Mouse (Mus musculus) activated CD4-positive, CD25-positive, alpha-beta regulatory T cell, adult 4 months (primary cell): ENCODE results near the gene Ppp1r14c. TPM values are rescaled to one million over a fixed set of nuclear protein-coding genes. Genes with fewer than 3 reads are reported as not detected.

Source experiments
- ATAC-seq: one replicate; pipeline ENCODE4 v1.8.0; 2017
- polyA plus RNA-seq, 2 experiments: library from polyadenylated mRNA; unstranded; fragments of 100-300 nt; shearing (Covaris generic); gene quantifications; one replicate each; pipeline ENCODE4 v1.2.1; 2017

Ppp1r14c gene
- polyA plus RNA-seq = not detected

DNA sequence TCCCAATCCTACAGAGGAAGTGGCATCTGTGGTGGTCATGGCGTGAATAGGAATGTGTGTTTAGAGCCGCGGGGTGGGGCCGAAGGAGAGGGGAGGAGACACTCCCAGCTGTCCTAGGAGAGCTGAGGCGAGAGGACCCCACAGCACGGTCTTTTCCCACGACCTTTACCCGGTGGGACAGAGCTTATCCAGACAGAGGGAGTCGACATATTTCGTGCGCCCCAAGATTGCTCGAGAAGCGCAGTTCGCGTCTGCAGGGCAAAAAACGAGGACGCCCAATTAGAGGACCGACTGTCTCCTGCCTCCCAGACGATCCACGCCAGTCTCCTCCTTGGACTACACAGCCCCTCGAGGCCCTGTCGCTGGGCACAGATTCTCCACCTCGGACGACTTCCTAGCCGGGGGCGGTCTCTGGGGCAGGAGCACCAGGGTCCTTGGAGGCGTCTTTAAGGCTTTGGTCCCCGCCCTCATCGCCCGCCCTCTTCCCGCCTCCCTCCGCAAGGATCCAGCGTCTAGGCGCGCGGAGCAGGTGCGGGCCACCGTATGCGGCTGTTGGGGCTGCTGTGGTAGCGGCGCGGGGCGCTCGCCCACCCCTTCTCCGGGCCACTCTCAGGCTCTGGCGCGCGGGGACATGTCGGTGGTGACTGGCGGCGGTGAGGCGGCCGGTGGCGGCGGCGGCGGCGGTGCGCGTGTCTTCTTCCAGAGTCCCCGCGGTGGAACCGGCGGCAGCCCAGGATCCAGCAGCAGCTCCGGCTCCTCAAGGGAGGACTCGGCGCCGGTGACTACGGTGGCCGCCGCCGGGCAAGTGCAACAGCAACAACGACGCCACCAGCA, at the start of gene Ppp1r14c:
Gene Ppp1r14c, plus strand, starts transcription at position 22 of the 834 bp plus-strand sequence.
- no peak for ATAC-seq

DNA sequence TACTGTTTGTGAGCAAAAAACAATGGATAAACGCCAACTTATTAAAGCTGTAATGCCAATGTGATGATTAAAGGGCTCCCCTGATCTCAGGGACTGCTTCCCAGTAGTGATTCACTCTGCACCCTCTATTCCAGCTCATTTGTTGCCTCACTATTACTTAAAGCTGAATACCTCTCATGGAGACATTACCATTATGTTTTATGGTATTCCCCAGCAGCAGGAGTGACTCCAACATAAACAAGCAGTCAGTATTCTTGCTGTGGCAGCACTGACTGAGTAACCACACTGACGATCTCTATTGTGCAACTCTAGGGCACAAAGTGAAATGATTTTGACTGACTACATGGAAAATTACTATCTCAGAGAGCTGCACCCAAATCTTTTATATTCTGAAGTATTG, 44.5 kb upstream of the Ppp1r14c start:
- no peak for ATAC-seq

DNA sequence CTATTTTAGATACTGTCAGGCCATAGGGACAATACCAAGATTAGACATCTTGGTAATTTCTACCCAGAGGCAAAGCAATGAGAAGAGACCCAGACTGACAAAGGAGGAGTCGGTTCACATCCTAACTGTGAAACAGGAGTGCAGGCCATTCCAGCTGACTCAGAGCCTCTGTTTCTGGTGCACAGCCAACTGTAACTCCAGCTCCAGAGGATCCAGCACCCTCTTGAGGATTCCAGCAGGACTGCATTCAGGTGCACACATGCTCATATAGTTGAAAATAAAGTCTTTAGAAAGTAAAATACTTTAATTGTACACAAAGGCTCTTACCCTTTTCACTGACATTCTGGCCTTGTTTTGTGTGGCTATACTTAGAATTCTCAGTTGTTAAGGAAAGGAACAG, 40.4 kb upstream of the Ppp1r14c start:
- ATAC-seq = no peak

DNA sequence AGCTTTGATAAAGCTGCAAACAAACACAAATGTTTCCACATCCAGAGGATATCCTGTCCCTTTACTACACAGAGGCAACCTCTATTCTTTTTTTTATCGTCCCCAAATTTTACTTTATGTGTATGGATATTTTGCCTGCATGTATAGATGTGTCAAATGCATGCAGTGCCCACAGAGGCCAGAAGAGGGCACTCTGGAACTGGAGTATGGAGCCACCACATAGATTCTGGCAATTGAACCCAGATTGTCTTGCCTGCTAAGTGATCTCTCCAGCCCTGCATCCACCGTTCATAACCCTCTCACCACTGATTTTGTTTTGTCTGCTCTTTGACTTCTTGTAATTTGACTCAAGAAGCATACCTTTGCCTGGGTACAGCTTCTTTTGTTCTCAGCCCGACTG, 33.0 kb upstream of the Ppp1r14c start:
- ATAC-seq = no peak

DNA sequence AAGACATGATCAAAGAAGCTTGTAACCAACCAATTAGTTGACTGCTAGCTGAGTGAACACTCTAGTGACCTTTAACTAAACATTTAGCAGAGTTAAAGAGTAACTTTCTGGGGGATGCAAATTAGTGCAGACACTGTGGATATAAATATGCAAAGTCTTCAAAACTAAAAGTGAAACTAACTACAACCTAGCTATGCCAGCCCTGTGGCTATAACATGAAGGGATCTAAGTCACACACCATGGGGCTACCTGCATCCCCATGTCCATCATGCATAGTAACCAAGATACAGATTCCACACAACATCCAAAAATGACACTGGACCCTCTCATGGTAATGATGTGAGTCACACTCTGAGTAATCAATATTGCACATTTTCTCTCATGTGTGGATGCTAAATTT, 31.3 kb upstream of the Ppp1r14c start:
- ATAC-seq = peak; percentile 23

DNA sequence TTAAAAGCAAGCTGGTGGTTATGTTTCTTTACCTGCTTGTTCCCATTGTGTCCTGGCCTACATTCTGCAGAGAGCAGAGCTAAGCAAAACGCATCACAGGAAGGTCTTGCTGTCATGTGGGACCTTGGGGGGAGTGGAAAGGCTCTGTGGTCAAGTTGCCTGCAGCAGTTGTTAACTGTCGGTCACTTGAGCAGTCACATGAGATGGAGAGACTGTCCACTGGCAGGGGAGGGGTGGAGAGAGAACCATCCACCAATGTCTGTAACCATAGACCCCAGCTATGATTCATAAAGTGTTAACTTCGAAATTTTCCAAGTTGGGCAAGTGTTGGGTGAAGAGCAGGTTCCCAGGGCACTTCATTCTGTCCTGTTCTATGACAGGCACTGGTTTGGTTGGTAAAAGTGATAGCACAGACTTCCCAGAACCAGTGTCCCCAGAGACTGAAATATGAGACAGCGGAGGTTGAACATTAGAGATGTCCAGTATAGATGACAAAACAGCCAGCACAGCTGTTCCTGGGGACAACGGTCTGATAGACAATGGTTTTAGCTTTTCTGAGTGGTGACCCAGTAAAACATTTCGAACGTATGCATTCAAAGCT, 29.0 kb upstream of the Ppp1r14c start:
- no peak for ATAC-seq

DNA sequence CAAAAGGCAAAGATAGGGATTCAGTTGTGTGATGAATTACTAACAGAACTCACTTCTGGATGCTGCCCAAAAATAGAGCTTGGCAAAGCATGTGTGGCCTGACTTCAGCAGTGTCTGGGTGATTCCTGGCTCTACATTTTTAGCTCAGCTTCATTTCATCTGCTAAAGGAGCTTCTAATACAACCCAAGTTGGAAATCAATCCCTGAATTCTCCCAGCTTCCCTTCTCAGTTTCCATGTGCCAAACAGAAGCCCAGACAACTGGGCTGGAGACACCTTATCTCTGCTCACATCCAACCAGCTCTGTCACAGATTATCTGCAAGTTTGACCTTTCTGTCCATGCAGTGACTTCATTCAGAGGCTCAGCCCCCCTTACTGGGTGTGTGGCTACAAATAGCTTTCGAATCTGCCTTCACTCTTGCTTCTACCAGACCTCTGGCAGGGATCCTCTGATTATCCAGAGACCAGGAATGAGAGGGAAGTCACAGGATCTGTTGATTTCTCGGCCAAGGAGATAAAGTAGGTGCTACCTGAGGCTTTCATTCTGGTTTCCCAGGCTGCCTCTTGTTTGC, 28.4 kb upstream of the Ppp1r14c start:
- ATAC-seq = no peak

DNA sequence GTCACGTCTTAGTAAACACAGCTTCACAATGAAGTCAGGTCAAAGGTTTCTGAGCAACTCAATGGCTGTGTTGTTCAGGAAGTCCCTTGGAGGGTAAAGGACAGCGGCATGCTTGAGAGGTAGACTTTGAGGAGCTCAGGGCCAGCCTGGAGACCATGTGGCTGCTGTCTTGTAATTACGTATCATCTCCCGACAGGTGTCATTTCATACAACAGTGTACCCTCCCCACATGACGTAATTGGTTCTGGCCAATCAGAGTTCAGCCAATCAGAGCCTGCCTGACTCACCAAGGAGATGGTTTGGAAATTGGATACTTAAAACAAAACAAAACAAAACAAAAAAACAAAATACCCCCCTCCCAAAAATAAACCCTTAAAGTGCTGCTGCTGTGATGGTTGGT, 20.2 kb upstream of the Ppp1r14c start:
- no peak for ATAC-seq

DNA sequence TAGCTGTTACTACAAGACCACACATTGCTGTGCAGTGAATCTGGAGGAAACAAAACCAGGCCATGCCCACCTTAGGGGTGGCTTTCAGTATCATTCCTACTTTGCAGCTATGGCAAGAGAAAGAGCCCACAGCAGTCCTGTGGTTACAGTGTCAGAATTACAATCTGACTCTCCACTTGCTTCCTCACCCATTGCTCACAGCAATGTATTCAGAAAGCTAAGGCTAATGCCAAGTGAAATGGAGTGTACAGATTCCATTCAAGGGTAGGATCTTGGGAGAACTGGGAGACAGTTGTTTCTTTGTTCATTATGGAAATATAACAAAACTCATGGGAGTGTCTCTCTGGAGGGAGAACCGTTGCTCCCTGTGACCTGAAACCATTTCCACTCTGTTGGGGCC, 6.3 kb upstream of the Ppp1r14c start:
- no peak for ATAC-seq

DNA sequence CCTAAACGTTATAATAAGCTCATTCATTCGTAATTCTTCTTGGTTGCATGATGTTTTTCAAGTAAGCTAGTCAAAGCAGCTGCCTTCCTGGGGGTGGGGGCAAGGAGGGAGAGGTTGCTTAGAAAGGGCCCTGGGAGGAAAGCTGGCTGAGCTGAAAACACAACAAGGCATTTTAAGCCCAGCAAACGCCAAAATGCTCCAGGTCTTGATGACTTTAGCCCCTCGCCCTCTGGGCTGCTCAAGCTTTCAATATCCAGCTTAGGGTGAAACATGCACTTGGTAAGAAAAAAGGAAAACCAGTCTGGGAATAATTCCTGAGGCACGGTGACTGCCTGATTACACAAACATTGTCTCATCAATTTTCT, 204 bp upstream of the Ppp1r14c start:
- ATAC-seq = no peak

DNA sequence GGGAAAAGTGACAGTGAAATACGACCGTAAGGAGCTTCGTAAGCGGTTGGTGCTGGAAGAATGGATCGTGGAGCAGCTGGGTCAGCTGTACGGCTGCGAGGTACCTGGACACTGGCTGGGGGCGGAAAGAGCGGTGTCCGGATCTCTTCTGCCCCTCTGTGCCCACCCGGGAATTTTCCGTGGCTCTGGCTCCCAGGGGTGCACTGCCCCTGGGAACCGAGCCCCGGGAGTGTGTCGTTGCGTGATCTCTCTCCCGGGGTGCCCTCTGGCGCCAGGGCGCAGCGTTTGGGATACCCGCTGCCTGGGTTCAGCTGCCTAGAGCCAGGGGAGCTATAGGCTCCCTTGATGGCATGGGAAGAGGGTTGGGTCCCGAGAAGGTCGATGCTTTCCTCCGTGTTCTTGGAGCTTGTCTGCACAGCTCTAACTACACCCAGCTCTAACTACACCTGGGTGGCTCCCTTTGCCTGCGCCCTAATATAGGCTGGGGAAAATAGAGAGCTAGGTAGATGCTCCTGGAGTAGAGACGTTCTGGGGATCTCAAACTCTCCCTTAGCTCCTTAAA, 1.1 kb downstream of the Ppp1r14c start:
- no peak for ATAC-seq

DNA sequence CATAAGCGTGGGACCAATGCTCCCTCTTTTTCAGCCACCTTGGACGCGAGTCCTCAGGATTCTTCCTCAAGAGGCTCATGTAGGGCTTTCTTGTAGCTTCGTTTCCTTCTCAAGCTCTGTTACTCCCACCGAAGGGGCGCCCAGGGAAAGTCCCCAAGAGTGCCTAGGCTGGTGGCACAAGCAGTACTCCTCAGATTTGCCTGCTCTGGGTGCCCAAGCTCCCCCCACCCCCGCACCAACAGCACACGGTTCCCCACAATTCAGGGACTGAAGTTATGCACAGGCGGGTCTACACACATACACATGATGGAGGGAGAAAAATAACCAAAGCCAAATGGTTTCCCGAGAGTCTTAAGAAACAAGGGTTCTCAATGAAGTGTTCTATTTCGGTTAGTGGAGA, 1.6 kb downstream of the Ppp1r14c start:
- ATAC-seq = no peak

DNA sequence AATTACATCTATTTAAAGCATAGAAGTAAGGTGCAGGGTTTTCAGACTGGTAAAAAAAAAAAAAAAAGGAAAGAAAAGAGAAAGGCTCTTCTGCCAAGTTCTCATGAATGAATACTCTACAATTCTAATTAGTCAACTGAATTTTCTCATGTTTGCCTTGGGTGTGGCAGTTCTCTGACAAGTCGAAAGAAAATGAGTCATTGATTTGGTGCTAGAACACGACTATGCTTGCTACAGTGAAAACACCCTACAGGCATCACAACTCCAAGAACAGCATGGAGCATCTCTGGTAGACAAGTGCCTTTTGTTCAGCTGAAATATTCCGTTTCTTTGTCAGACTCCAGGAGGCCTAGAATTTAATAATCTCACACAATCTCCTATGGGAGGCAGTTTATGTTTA, 17.3 kb downstream of the Ppp1r14c start:
- no peak for ATAC-seq

DNA sequence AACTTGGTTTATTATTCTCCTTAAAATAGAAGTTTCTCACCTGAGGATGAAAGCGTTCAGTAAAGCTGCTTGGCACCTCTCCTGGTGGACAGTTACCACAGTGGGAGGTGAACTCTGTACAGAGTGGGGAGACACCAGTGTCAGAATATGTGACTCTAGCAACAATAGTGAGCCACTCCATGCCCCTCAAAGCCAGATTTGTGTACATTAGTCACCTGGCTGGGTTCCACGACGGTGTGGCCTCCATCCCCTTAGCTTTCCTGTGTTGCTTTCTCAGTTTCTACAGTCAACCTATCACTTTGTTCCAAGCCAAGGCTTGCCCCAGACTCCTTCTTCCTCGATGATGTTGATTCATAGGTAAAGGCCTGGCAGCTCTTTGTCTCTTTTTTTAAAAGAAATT, 26.4 kb downstream of the Ppp1r14c start:
- no peak for ATAC-seq

DNA sequence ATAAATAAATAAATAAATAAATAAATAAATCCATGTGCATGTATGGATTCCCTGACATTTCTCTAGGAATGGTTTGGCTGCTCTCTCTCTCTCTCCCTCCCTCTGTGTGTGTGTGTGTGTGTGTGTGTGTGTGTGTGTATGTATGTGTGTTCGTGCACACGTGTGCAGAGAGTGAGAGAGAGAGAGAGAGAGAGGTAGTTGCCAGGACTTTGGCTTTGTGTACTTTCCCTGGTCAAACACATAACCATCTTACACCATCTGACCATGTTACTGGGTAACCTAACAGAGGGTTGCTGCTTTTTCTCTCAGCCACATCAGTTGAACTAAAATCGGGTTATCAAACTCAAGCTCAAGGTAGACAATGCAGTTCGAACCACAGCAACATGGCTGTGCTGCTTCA, 27.7 kb downstream of the Ppp1r14c start:
- no peak for ATAC-seq

DNA sequence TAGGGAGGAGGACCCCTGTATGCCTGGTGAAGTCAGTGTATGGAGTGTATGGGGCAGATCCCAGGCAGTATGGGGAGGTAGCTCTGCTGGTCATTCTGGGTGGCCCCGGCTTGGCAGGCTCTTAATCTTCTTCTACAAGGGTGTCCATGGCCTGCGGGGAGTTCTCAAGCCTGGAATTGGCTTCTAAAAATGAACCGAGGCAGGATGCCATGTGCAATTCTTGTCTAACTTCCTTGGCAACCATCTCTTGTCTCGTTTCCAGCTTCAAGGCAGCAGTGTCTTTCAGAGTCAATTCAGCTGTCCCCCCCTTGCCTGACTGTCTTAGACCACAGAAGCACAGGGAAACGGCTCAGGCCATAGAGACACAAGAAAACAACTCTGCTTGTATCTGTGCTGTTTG, 28.3 kb downstream of the Ppp1r14c start:
- ATAC-seq = no peak

DNA sequence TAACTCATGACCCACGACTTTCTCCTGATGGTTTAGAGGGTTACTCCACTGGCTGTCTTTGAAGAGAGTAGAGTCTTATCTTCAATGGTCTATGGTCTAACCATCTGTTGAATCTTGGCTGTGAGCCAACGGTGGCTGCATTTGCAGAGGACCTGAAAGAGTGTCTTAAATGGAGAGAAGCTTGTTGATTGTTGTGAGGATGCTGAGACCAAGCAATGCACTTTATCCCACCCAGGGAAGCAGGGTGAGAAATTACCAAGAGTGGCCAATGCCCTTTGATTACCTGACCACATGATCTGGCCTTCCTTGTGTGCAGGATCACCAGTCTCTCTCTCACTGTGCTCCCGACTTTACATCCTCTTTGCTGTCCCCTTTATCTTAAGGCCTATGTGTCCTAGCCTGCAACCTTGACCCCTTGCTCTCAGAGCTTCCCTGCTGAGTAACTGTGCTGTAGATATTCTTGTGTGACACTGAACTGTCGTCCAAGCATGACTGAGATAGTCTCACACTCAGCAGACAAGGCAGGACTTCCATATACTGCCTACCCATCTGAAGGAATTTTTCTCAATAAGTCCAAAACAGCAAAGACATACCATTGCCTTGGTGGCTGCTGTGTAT, 28.9 kb downstream of the Ppp1r14c start:
- ATAC-seq = no peak

DNA sequence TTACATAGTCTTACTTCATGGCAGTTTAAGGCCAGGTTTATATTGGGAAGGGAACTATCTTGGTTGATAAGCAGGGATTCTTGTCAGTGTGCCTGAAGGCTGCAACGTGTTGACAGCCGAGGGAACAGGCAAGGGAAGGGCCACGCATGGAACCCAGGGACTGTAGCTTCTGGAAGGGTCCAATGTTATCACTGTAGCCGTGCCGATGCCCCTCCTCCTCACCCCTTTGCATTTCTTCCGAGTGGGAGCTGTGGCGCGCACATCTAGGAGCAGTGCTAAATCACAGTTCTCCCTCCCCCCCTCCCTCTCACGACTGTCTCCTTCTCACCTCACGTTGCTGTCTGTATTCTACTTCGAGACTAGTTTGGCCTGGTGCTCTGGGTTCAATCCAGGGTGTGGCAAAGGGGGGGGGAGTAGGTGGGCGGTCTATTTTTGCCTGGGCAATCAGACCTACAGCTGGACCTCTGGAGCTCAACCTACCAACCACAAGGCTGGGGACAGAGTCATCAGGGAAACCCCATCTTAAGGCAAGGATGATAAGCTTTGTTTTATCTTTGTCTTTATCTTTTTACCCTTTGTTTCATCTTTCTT, 29.6 kb downstream of the Ppp1r14c start:
- ATAC-seq = no peak

DNA sequence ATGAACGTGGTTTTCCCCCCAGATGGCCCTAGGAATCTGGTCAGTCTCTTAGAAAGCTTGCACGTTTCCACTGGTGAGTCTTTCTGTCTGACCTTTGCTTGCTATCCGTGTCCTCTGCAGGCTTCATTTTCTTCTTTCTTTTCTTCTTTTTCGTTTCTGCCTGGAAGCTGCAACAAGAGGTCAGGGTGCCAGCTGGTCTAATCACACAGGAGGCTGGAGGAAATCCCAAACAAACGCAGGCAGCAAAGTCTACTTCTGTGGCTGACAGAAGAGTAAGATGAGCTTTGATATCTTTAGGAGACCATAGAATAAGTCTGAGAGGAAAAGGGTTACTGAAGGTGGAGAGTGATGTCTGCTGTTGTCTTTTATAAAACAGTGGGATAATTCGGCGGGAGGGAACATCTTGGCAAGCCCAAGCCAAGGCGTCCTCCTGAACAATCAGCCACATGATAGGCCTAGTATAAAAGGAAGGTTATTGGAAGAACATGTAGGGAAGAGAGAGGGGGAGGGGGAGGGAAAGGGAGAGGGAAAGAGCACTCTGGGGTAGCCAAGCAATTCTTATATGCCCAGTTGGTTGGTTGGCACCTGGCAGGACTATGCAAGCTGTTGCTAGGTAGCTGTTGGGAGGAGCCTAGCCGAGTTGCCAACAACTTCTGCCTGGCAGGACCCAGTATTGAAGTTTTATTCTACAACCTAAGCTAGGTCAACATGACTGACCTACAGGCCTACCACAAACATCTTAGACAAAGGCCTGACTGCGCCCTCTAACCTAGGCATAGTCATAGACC, 30.3 kb downstream of the Ppp1r14c start:
- no peak for ATAC-seq

DNA sequence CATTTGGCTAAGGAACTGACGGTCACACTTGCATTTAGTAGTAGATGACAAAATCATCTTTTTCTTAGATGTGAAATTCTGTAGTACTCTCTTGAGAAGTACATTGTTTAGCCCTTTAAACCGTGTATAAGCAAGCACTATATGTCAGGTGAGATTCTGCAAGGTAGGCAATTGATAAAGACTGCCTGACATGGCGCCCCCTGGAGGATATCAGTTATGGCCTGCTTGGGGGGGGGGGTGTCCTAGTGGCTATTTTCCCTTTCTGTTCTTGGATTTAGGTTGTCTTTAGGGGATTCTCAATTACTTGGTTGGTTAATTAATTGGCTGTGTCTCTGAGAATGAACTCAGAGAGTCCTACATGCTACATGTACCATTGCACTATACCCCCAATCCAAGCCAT, 31.5 kb downstream of the Ppp1r14c start:
- no peak for ATAC-seq

DNA sequence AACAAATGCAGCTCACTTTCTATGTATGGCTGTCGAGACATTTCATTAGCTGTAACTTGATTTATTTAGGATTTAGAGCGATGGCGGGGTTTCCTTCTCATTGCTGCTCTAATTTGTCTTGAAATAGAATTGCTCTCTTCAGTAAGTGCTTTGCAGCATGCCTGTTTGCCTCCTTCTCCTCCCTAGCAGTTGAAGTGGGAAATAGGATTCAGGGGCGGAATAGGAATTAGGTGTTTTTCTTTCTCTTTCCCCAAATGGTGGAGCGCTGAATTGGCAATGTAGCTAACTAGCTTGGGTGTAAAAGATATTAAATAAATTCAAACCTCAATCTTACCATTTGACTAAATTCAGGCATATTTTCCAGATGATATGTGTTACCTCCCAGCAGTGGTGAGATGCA, 32.2 kb downstream of the Ppp1r14c start:
- ATAC-seq = no peak

DNA sequence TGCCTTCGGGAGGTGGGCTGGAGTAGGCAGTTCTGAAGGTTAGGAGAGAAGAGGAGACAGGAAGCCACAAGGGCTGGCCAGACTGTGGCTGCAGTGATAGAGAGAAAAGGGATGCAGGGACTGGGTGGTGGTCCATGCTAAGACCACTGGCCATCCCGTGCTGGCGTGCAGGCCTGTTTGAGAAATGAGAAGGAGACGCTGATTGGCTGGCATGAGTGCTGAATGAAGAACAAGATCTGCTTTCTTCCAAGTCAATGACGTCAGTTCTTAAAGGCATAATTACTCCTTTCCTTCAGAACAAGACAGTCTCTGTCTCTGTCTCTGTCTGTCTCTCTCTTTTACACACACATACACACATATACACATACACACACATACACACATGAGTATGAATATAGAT, 36.4 kb downstream of the Ppp1r14c start:
- no peak for ATAC-seq
